Mouse (Mus musculus) CD4-positive, CD25-positive, alpha-beta regulatory T cell, adult 2 months (primary cell): ENCODE data around the gene Coq2.

Source experiments
- DNase-seq: peaks from one replicate; pipeline ENCODE4 v3.0.0-alpha.2; 2012; ENCODE audit warnings: low read depth, low spot score

Coq2 gene

DNA sequence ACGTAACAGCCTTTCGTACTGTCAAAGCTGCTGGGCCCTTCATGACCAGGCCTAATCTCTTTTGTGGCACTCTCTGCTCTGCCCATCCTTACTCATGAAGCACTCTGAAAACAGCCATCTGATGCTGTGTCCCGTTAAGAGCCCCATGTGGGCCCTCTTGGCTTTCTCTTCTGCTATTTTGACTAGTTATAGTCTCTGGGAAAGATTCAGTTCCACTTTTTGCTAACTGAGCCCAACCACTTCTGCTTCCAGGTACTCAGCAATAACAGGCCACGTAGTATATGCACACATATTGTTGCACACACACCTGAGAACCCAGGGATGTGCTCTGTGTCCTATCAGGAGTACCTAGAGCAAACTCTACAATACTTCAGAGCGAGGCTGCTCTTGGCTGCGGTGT is 11.9 kb downstream of the Coq2 start:
- DNase-seq: no peak

DNA sequence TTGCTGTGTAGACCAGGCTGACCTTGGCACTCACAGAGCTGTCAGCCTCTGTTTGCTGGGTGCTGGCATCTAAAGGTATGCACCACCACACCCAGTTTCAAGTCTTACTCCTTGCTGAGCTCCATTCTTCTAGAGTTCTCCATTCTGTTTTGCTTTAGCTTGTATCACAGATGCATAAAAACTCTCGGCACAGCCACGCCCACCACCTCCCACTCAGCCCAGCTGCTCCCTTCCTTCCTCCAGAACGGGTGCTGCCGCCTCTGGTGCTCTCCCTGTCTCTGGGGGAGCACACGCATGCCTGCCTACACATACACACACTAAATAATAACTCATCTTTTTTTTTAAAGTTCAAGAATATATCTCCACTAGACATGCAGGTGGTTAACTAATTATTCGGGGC is 16.5 kb downstream of the Coq2 start:
- DNase-seq: no peak

DNA sequence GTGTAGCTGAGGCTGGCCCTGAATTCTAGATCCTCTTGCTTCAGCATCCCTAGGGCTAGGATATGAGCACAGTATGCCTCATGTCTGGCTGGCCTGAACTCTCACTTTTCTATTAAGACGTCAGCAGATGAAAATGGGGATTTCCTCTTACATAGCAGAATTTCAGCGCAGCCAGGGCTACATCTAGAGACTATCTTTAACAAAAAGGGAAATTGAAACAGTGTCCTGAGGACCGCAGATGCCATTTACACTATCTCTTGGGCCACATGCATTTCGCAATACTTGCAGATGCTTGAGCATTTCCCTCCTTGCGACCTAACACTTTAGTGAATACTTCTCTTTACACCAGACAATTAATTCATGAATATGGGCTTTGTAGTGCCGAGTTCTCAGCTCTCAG is 18.6 kb downstream of the Coq2 start:
- no peak for DNase-seq

DNA sequence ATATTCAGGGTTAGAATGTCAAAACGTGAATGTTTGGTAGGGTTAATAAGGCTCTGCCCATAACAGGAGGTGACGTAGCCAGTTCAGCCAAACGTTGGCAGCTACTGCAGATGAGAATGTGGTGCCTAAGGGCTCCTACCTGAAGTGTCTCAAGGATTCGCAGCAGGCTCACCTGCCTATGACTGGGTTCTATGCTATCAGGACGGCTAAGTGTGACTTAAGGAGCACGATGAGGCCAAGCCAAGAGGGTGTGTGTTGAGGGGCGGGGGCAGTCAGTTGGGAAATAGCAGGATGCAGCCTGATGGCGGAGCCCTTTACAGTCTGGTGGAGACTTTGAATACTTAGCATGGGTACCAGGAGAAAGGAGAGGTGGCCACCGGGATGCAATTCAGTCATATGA is 22.6 kb downstream of the Coq2 start:
- no peak for DNase-seq

DNA sequence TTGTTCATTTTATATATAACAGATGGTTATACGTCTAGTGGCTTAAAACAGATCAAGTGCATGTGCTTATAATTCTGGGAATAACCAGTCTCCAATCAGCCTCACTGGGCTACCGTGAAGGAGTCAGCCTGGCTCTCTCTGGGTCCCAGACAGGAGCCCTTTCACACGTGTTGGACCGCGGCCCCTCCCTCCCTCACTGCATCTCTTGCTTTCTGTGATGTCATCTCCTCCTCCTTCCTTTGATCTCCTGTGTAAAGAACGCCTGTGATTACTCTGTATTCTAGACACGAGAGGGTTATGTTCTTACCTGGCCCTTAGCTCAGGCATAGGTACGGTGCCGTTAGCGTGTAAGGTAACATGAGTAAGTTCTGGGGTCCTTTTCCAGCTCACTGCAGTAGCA is 23.5 kb downstream of the Coq2 start:
- DNase-seq: peak; percentile 82

DNA sequence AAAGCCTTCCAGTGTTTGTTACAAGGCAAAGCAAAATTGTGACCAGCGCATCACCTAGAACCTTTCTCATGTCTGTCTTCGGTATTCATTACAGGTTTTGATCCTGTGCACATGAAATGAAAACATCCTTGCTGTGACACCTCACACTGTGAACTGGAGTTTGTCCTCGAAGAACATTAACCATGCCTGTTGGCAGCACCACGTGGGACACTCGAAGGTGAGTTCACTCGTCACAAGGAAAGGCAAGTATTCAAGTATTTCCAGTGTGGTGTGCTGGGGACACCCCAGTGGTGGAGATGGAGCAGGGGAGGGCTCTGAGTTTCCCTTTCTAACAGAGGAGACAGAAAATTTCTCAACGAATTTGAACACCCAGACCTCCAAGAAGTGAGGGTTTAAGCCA is 24.0 kb downstream of the Coq2 start:
- DNase-seq: no peak

DNA sequence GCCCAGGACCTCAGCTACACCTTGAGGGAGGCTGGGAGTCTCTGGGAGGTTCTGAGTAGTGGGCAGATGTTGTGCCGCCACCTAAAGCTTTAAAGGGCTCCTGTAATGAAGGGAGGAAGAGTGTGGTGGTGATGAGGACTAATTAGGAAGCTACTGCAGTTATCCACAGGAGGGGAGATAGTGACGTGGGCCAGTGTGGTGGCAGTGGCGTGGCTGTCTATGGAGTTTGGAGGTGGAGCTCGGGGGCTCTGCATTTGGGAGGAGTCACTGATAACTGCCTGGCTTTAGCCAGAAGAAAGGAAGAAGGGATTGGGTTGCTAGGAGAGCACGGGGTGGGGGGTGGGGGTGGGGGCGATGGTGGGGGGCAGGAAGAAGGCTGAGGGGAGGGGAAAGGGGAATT is 26.4 kb downstream of the Coq2 start:
- no peak for DNase-seq

DNA sequence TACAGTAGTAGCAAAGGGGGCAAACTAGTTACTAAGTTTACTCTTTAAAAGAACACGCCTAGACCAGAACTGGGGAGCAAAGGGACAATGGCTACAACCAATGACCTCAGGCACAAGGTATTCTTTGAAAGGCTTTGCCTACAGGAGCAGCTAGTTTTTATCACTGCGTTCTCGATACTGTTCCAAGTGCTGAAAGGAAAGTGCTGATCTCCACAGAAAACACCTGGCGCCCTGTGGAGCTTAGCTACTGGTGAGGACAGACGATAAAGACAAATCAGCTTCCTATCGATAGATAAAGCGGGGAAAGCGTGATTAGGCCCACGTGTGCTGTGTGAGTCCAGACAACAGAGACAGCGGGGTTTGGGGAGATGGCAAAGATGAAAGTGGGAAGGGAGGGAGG is 26.9 kb downstream of the Coq2 start:
- peak; percentile 47 for DNase-seq

DNA sequence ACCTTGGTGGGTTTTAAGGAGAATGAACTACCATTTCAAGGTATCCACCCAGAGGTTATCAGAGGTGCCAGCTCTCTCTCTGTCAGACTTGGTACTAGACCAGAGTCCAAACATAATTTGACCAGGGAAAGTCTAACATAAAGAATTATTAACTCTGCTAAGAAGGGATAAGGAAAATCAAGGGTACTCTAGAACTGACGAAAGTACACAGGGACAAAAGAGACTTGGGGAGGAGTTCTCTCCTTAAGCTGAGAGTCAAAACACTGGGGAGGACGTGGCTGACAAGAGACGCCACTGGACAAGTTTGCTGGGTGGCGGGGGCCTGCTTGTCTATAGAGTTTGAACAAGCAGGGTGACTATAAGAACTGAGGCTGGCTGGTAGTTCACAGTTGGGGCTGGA is 28.4 kb downstream of the Coq2 start:
- DNase-seq: no peak

DNA sequence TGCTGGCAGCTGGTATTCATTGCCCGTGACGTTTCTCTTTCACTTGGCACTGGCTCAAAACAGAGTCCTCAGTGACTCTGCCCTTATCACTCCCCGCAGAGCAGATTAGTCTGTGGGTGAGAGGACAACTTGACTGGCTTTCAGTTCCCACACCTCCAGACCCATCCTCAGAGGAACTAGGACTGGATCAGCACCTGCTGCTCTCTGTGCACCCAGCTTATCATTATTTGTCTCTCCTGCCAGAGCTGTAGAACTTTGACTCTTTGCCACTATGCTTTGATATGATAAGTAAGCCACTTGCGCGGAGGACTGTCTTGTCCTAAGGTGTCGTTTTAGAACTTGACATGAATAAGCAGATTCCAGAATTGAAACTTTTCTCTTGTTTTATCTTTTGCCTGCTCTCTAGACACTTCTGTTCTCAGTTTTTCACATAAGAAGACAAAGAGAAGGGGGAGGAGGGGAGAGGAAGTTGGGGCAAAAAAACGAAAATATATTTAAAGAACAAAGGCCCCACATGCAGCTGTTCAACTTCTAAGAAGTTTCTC is 30.9 kb downstream of the Coq2 start:
- peak; percentile 63 for DNase-seq

DNA sequence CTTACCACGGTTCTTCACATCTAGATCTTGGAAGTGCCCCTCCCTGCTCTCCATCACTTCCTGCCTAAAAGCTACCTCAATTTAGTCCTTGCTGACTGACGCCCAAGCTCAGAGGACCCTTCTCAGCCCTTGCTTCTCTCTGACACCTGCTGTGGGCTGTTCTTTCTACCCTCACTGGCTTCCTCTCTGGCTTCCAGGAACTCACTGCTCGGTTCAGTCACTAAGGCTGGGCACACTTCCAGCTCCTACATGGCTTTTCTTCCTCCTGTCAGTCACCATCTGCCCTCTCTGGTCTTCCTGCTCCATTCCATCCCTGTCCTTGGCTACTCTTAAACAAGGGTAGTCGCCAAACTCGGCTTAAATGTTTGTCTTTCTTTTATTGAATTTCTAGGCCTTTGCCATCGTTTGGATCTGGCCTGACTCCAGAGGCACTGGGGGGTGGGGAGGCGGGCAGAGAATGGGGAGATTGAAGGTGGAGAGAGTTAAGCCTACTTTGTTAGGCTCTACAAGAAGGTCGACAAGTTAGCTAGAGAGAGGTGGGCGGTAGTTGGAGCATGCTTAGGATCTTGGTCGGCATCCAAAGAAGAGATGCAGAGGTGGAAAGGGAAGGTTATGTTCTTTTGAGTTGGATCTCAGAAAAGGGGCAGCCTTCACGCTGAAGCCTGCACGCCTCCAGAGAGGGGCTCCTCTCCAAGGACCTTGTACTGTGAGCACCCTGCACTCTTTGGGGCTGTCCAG is 31.5 kb downstream of the Coq2 start:
- DNase-seq: peak; percentile 71

DNA sequence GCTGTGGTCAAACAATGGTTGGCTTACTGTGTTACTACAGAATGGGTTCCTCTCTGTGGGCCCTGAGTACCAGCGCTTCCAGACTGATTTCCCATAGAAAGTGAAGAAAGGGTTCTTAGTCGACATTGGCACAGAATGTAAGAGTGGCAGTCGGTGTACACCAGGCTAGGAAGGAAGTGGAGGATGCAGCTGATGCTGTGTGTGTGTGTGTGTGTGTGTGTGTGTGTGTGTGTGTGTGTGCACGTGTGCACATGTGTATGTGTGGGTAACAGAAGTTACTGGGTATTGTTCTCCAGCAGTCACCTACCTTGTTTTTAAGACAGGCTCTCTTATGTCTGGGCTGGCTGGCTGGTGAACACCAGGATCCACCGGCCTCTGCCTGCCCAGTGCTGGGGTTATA is 32.6 kb downstream of the Coq2 start:
- peak; percentile 66 for DNase-seq

DNA sequence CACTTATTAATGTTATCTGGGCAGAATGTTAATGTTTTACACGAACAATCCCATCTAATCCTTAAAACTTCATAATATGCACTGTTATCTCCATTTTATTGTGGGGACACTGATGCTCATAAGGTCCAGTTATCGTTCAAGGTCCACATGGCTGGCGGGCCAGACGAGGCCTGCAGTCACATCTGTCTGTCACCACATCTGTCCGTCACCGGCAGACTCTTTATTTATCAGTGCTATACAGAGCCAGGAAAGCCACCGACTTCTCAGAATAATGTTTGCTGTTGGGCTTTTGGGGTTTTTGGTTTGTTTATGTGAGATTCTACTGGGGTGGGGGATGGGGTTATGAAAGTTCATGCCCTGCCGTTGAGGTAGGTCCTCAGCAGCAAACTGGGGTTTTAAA is 36.5 kb downstream of the Coq2 start:
- peak; percentile 47 for DNase-seq

DNA sequence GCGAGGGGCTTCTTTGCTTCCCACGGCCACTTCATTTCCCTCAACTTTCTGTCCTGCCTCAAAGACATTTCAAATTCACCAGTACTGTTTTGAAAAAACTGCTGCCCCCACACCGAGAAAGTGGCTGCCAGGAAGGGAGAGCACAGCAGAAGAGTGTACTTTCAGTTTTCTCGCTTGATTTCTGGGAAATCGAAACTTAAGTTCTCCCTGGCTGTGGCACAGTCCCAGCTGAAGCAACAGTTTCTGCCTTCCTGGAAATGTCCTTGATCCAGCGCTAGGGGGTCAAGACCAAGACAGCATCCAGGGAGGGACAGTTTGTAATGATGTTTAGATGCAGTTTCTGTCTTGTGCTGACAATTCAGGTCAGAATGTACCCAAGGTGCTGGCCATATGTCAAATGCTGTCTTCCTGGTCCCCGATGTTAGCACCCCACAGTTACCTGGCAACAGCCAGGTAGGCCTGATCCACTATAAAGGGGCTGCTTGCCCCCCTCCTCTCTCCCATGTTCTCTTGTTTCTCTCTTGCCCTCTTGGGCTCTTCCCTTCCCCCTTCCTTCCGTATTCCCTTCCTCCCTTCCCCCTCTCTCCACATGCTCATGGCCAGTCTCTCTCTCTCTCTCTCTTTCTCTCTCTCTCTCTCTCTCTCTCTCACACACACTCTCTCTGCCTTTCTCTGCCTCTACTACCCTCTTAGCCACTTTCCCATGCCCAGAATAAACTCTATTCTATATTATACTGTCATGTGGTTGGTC is 38.0 kb downstream of the Coq2 start:
- DNase-seq: peak; percentile 63

DNA sequence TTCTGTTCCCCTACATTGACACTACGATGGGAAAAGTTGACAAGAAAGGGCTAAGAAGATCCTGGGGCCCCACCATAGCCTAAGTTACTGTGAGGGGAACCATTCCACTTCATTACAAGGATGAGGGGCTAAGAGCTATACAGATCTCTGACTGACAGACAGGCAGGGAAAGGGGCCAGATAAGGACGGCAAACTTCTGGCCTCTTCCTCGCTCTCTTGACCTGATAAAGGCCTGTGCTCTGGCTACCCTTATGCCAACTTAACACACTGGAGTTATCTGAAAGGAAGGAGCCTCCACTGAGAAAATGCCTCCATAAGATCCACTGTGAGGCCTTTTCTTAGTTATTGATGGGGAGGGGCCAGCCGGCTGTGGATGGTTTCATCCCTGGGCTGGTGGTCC is 39.0 kb downstream of the Coq2 start:
- DNase-seq: no peak

DNA sequence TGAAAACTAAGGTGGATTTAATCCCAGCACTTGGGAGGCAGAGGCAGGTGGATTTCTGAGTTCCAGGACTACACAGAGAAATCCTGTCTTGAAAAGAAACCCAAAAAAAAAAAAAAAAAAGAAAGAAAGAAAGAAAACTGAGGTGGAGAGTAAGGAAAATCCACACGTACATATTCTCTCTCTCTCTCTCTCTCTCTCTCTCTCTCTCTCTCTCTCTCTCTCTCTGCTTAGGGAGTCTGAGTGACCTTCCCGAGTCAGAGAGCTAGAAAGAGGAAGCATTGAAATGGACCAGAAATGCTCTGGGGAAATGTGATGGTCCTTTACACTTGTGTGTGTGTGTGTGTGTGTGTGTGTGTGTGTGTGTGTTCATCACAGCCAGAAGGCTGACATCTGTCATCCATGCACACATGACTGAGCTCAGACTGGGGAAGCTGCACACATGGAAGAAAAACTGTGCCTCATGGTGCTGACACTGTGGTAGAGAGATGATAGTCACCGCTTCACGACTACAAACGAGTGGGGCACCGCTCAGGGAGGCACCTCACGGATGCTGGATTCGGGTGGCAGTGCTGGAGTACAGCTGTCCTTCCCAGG is 40.0 kb downstream of the Coq2 start:
- no peak for DNase-seq

DNA sequence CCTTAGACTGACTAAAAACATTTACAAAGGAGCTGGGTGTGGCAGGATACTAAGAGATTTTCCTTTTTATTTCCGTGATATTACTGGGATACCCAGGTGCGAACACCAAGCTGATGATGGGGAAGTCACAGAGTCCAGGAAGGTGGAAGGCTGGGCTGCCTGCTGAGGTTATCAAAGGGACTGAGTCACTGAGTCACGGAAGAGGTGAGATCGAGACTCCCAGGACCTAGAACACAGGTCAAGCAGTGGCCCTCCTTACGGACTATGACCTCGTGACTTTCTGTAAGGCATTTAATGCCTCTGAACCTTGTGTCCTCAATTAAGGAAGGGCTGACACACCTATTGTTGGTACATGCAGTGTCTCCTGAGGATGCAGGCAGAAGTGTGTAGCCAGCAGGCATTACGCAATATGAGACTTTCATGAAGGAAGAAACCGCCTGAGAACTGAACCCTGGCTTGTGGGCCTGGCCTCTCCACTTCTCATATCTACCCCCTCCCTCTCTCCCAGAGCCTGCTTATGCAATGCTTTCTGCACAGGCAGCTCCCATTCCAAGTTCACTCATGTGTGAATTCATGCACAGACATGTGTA is 42.3 kb downstream of the Coq2 start:
- DNase-seq: no peak

DNA sequence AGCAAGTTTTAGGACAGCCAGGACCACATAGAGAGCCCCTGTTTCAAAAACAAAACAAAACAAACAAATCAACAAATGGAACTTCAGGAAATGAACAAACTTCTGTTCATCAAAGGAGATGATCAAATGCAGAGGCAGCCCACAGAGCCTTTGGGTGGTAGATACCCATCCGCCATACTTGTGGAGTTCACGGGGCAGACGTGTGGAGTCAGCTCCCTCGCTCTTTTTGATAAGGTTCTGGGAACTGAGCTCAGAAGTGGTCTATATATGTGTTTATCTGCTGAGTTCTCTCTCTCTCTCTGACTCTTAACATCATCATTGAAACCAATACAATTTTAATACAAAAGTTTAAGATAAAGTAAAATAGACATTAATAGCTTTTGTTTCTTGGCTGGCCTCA is 46.1 kb downstream of the Coq2 start:
- DNase-seq: no peak

DNA sequence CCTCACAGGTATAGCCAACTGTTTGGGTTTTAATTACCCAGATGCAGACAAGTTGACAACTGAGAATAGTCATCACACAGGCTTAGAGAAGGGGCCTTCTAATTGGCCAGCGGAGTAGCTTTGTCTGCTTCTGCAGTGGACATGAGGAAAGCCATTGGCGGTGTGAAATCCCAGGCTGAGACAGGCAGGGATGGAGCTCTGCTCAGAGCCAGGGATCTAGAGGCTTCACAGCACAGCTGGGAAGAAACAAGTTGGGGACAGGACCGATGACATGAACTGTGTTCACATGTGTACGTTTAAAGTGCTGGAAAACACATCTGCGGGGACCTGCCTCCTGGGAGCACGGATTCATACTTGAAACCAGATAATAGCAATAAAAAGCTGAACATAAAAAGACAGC is 48.4 kb downstream of the Coq2 start:
- DNase-seq: no peak

DNA sequence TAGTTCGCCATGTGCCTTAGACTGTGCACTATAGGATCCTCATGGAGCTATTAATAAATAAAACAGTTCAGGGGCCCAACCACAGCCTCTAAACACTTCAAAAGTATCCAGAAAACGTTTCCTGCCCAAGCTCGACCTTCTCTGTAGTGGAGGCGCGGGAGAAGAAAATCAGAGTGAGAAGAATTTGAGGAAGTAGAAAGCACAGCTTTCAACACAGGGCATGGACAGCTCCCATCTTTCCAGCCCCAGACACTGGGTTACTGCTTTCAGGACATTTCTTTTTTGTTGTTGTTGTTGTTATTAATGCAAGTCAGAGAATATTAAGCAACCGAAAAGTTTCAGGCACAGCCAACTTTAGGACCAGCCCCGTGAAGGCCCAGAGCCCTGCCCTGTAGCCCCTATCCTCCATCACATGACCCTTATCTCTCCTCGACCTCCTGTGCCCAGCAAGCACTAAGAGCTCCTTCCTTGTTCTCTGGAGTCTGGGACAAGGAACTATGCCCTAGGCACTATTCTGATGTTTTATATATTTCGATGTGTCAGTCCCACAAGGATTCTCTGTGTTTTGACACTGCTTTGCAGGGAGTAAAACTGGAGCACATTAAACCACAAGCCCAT is 50.1 kb downstream of the Coq2 start:
- DNase-seq: no peak

DNA sequence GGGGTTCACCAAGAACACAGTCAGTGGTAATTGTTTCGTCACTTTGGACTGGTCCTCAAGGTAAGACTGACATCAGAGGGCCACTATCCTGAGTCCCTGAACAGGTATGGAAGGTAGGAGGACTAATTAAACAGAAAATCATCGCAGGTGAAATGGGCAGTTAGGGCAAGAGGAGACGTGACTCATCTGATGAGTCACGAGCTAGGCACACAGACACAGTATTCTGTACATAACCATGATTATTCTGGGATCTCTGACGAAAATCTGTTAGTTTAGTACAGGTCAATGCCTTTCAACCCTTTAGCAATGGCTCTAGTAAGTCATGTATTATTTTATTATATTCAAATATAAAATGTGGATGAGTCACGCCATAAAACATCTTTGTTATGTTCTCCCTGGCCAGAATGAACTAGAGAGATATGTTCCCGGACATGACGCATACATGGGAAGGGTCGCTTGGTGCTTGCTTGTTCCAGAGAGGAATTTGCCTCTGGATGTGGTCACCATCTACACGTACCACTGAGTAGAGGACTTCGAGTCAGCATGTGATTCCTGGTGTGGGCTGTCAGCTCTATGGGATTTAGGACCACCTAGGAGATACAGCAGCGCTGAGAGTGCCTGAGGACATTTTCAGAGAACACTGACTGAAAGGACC is 52.3 kb downstream of the Coq2 start:
- no peak for DNase-seq
